Mouse (Mus musculus): ENCODE measurements around the gene AC161166.1. TPM values are rescaled to one million over a fixed set of nuclear protein-coding genes. Genes with fewer than 3 reads are reported as not detected.

The AC161166.1 gene
- polyA plus RNA-seq, 1 experiment from 2014 or later = 2.2 TPM

DNA sequence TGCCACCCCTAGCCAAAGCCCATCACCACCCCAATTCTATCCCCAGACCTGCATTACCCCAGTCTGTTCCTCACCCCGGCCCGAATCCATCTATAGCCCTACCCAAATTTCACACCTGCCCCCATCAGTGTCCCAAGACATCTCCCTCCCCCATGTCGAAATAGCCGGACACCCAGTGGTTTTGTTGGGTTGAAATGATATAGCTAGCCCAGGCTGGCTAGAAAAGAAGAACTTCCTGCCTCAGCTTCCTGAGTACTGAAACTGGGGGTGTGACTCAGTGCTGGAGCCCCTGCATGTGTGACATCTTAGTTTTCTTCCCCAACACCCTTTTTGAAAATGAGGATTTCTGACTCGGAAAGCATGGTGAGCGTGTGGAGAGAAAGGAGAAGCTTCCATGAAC, 45.4 kb downstream of the AC161166.1 start:
- H3K27me3 ChIP-seq (replicated peaks) = no peaks in the 10 kb centered on the region
- H3K4me2 ChIP-seq = no peak overlapping the region
- H3K4me1 ChIP-seq = peaks cover 6% of the 10 kb centered on the region; the same call in 1 of the 2 replicates
- ATAC-seq (replicated peaks) = no peak
- H3K27ac ChIP-seq = no peak overlapping the region
- no peak overlapping the region for H3K9ac ChIP-seq
- H3K9me3 ChIP-seq = no peaks in the 10 kb centered on the region
- 92% methylated on average over 6 of the region's 6 CpGs for WGBS
- no peak overlapping the region for H3K4me3 ChIP-seq
- H3K36me3 ChIP-seq (replicated peaks) = no peaks in the 10 kb centered on the region

GRCm38 (mm10) chr7:24462388-24463319, 49.6 kb downstream of the AC161166.1 start, which contains the start of gene Plaur:
Plaur (plus strand) TSS chr7:24462484.
- H3K27me3 ChIP-seq (replicated peaks) = no peaks in the 10 kb centered on the region
- no peak within 1 kb of the TSS for H3K9ac ChIP-seq
- H3K4me3 ChIP-seq = no peak within 1 kb of the TSS
- 7% methylated on average over 27 of the region's 27 CpGs for WGBS
- 0 out of 2 replicates have a peak, but pooled peaks have one; percentile 27 for ATAC-seq (replicated peaks)
- peaks cover 6% of the 10 kb centered on the region; the same call in 1 of the 2 replicates for H3K4me1 ChIP-seq
- no peak within 1 kb of the TSS for H3K27ac ChIP-seq
- H3K4me2 ChIP-seq = peak within 1 kb of the TSS; percentile 17; the same call in 1 of the 2 replicates
- H3K9me3 ChIP-seq = no peaks in the 10 kb centered on the region
- H3K36me3 ChIP-seq (replicated peaks) = no peaks in the 10 kb centered on the region

- ATAC-seq (replicated peaks) = no peak
- Histone ChIP-seq H3K9ac (no peak overlapping the region), H3K4me3 (no peak overlapping the region), H3K27ac (no peak overlapping the region), H3K4me2 (no peak overlapping the region), H3K27me3 (replicated peaks) (no peaks in the 10 kb centered on the region), H3K4me1 (peaks cover 6% of the 10 kb centered on the region; the same call in 1 of the 2 replicates), H3K36me3 (replicated peaks) (no peaks in the 10 kb centered on the region), H3K9me3 (no peaks in the 10 kb centered on the region)
- 67% methylated on average over 14 of the region's 14 CpGs for WGBS
These were observed 50.7 kb downstream of the AC161166.1 start for GRCm38 (mm10) chr7:24461376-24462051.

Other genes with a start within 250 kb of the AC161166.1 start
- gene Zfp93, start 242.0 kb downstream of the AC161166.1 start, polyA plus RNA-seq (2015; fragmentation: Nextera tagmentation; extraction: Ambion mirVana) = 8.3 and 9.6 TPM in 2 replicates
- 47.2 and 48.6 TPM in 2 replicates for gene Zfp61, start 211.2 kb downstream of the AC161166.1 start, polyA plus RNA-seq (2015; fragmentation: Nextera tagmentation; extraction: Ambion mirVana)
- 23.6 and 24.5 TPM in 2 replicates for gene Zfp94, start 195.8 kb downstream of the AC161166.1 start, polyA plus RNA-seq (2015; fragmentation: Nextera tagmentation; extraction: Ambion mirVana)
- 0.48 TPM in 1 of 2 replicates, not detected in the other for gene Tescl, start 178.5 kb downstream of the AC161166.1 start, polyA plus RNA-seq (2015; fragmentation: Nextera tagmentation; extraction: Ambion mirVana)
- not detected in 2 replicates for gene Lypd5, start 163.3 kb downstream of the AC161166.1 start, polyA plus RNA-seq (2015; fragmentation: Nextera tagmentation; extraction: Ambion mirVana)
- gene Kcnn4, start 142.2 kb downstream of the AC161166.1 start, polyA plus RNA-seq (2015; fragmentation: Nextera tagmentation; extraction: Ambion mirVana) = 0.92 and 1.1 TPM in 2 replicates
- gene Smg9, start 112.8 kb downstream of the AC161166.1 start, polyA plus RNA-seq (2015; fragmentation: Nextera tagmentation; extraction: Ambion mirVana) = 38.4 and 40.3 TPM in 2 replicates
- not detected in 2 replicates for gene Irgc1, start 60.2 kb downstream of the AC161166.1 start, polyA plus RNA-seq (2015; fragmentation: Nextera tagmentation; extraction: Ambion mirVana)
- gene Plaur, start 50.0 kb downstream of the AC161166.1 start, polyA plus RNA-seq (2015; fragmentation: Nextera tagmentation; extraction: Ambion mirVana) = 1.6 and 1.9 TPM in 2 replicates
- 79.2 and 81.1 TPM in 2 replicates for gene Cadm4, start 30.4 kb downstream of the AC161166.1 start, polyA plus RNA-seq (2015; fragmentation: Nextera tagmentation; extraction: Ambion mirVana)
- gene Zfp428, start 5.4 kb downstream of the AC161166.1 start, polyA plus RNA-seq (2015; fragmentation: Nextera tagmentation; extraction: Ambion mirVana) = 336 and 344 TPM in 2 replicates
- 31.8 and 33.2 TPM in 2 replicates for gene Irgq, start 18.2 kb upstream of the AC161166.1 start, polyA plus RNA-seq (2015; fragmentation: Nextera tagmentation; extraction: Ambion mirVana)
- gene Pinlyp, start 33.7 kb upstream of the AC161166.1 start, polyA plus RNA-seq (2015; fragmentation: Nextera tagmentation; extraction: Ambion mirVana) = not detected in 2 replicates
- gene Xrcc1, start 33.8 kb upstream of the AC161166.1 start, polyA plus RNA-seq (2015; fragmentation: Nextera tagmentation; extraction: Ambion mirVana) = 67.1 and 76.5 TPM in 2 replicates
- 25.4 and 25.8 TPM in 2 replicates for gene Ethe1, start 75.1 kb upstream of the AC161166.1 start, polyA plus RNA-seq (2015; fragmentation: Nextera tagmentation; extraction: Ambion mirVana)
- 16.3 and 18.1 TPM in 2 replicates for gene Zfp575, start 75.2 kb upstream of the AC161166.1 start, polyA plus RNA-seq (2015; fragmentation: Nextera tagmentation; extraction: Ambion mirVana)
- not detected in 2 replicates for gene Phldb3, start 98.3 kb upstream of the AC161166.1 start, polyA plus RNA-seq (2015; fragmentation: Nextera tagmentation; extraction: Ambion mirVana)
- 0.31 and 0.49 TPM in 2 replicates for gene Lypd3, start 124.1 kb upstream of the AC161166.1 start, polyA plus RNA-seq (2015; fragmentation: Nextera tagmentation; extraction: Ambion mirVana)
- gene Tex101, start 164.2 kb upstream of the AC161166.1 start, polyA plus RNA-seq (2015; fragmentation: Nextera tagmentation; extraction: Ambion mirVana) = 0.17 TPM in 1 of 2 replicates, not detected in the other
- not detected in 2 replicates for gene BC049730, start 196.8 kb upstream of the AC161166.1 start, polyA plus RNA-seq (2015; fragmentation: Nextera tagmentation; extraction: Ambion mirVana)
- not detected in 2 replicates for gene Gm4763, start 214.5 kb upstream of the AC161166.1 start, polyA plus RNA-seq (2015; fragmentation: Nextera tagmentation; extraction: Ambion mirVana)
- gene Cd177, start 247.9 kb upstream of the AC161166.1 start, polyA plus RNA-seq (2015; fragmentation: Nextera tagmentation; extraction: Ambion mirVana) = 0.27 and 0.57 TPM in 2 replicates

All from midbrain, embryonic 15.5 days (tissue).